Mouse (Mus musculus) forebrain, embryonic 16.5 days (tissue): Measurements from ENCODE around the gene Fam20b. TPM values are rescaled to one million over a fixed set of nuclear protein-coding genes. Genes with fewer than 3 reads are reported as not detected.

Experiments
- ATAC-seq: fragments of 200-750 bp; cut with Nextera tagmentation; 2 replicates; pipeline ENCODE4 v1.8.0; 2017; ENCODE audit warnings: mild to moderate bottlenecking, moderate library complexity
- H3K27ac ChIP-seq: fragments of 300-500 bp; sonication (generic); 2 replicates; pipeline ENCODE4 v1.5.1; 2014; ENCODE audit warnings: low read length, control low read depth
- H3K27me3 ChIP-seq: fragments of 300-500 bp; sonication (generic); replicated peaks from 2 replicates; pipeline ENCODE4 v1.6.1; 2014; ENCODE audit warnings: low read length; ENCODE audit not compliant: control insufficient read depth, insufficient read depth
- H3K36me3 ChIP-seq: fragments of 300-500 bp; sonication (generic); 2 replicates; pipeline ENCODE4 v1.6.1; 2014; ENCODE audit not compliant: control insufficient read depth, insufficient read depth
- H3K4me1 ChIP-seq: fragments of 300-500 bp; sonication (generic); replicated peaks from 2 replicates; pipeline ENCODE4 v1.6.1; 2014; ENCODE audit warnings: low read length; ENCODE audit not compliant: control insufficient read depth, insufficient read depth
- H3K4me2 ChIP-seq: fragments of 300-500 bp; sonication (generic); 2 replicates; pipeline ENCODE4 v1.6.1; 2014; ENCODE audit warnings: mild to moderate bottlenecking, low read length, control low read depth
- H3K4me3 ChIP-seq: fragments of 300-500 bp; sonication (generic); replicated peaks from 2 replicates; pipeline ENCODE4 v1.5.1; 2014; ENCODE audit warnings: mild to moderate bottlenecking, low read length, control low read depth
- H3K9ac ChIP-seq: fragments of 300-500 bp; sonication (generic); replicated peaks from 2 replicates; pipeline ENCODE4 v1.6.1; 2014; ENCODE audit warnings: low read depth, low read length, control low read depth
- H3K9me3 ChIP-seq: fragments of 300-500 bp; sonication (generic); 2 replicates; pipeline ENCODE4 v1.6.1; 2016; ENCODE audit warnings: low read length; ENCODE audit not compliant: control insufficient read depth
- WGBS: fragments of 180-500 bp; shearing (Covaris S2); extraction: QIAGEN DNeasy Blood & Tissue Kit; methylation state at CpG from one replicate; pipeline ENCODE4 v1.1.7; 2014; 5-methylcytosine and 5-hydroxymethylcytosine counted together
- polyA plus RNA-seq: library from polyadenylated mRNA; unstranded; fragments of >200 nt; fragmentation: Nextera tagmentation; extraction: Ambion mirVana; gene quantifications from 2 replicates; pipeline ENCODE4 v1.2.1, GENCODE M21; 2015

Gene Fam20b
- polyA plus RNA-seq, 1 experiment from 2014 or later: 27.2 TPM

DNA sequence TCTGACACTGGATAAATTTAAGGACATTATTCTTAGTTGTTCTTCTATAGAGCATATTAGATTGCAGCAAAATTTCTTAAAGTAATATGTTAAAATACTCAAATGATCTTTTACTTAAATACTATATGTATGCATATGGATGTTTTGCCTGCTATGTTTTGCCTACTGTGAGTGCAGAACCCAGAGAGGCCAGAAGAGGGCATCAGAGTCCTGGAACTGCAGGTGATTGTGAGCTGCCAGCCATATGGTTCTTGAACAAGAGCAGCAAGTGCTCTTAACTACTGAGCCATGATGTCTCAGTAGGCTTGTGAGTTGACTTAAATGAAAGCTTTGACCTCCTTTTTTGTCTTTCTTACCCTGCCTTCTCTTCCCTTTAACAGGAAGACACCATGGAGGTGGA, 87.9 kb downstream of the Fam20b start:
- no peak overlapping the region for H3K9ac ChIP-seq
- no peak overlapping the region for H3K4me2 ChIP-seq
- no peaks in the 10 kb centered on the region for H3K27me3 ChIP-seq
- no peak overlapping the region for H3K27ac ChIP-seq
- H3K36me3 ChIP-seq: peaks cover 24% of the 10 kb centered on the region
- no peak overlapping the region for H3K4me3 ChIP-seq
- ATAC-seq: no peak
- H3K4me1 ChIP-seq: no peaks in the 10 kb centered on the region
- no peaks in the 10 kb centered on the region for H3K9me3 ChIP-seq

DNA sequence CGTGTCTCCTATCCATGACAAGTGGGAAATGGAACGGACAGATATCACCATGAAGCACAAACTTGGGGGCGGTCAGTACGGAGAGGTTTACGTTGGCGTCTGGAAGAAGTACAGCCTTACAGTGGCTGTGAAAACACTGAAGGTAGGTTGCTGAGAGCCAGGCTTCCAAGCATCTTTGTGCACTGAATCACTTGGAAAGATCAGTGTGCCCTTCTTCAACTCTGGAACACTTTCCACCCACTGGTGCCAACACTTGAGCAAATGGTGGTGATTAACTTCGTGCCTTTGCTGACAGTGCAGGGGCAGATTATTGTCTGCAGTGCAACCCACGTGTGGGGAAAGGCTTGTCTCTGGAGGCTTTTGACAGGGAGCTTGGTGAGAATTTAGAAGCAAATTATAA, 88.9 kb downstream of the Fam20b start:
- Histone ChIP-seq H3K4me2 (no peak overlapping the region), H3K27me3 (no peaks in the 10 kb centered on the region), H3K4me1 (no peaks in the 10 kb centered on the region), H3K36me3 (peaks cover 28% of the 10 kb centered on the region), H3K9me3 (no peaks in the 10 kb centered on the region), H3K4me3 (no peak overlapping the region), H3K27ac (no peak overlapping the region), H3K9ac (no peak overlapping the region)
- ATAC-seq: no peak
- 92% methylated on average over 8 of the region's 8 CpGs for WGBS

Other genes with a start within 250 kb of the Fam20b start
- gene Soat1, start 244.8 kb downstream of the Fam20b start, polyA plus RNA-seq: 10.1 and 16.2 TPM in 2 replicates
- 0.73 and 1.3 TPM in 2 replicates for gene Gm10031, start 195.1 kb downstream of the Fam20b start, polyA plus RNA-seq
- gene Abl2, start 160.3 kb downstream of the Fam20b start, polyA plus RNA-seq: 7.4 TPM in 2 replicates
- 4.4 TPM in 2 replicates for gene Tor3a, start 44.7 kb downstream of the Fam20b start, polyA plus RNA-seq
- gene Angptl1, start 119.5 kb upstream of the Fam20b start, polyA plus RNA-seq: 0.87 and 1.5 TPM in 2 replicates
- 132 and 135 TPM in 2 replicates for gene Ralgps2, start 220.5 kb upstream of the Fam20b start, polyA plus RNA-seq